Mouse (Mus musculus): ENCODE measurements around the gene Serpina16.
A peak's percentile ranks its signal among the peaks of the same experiment; 100 is the strongest.

Serpina16 gene

DNA sequence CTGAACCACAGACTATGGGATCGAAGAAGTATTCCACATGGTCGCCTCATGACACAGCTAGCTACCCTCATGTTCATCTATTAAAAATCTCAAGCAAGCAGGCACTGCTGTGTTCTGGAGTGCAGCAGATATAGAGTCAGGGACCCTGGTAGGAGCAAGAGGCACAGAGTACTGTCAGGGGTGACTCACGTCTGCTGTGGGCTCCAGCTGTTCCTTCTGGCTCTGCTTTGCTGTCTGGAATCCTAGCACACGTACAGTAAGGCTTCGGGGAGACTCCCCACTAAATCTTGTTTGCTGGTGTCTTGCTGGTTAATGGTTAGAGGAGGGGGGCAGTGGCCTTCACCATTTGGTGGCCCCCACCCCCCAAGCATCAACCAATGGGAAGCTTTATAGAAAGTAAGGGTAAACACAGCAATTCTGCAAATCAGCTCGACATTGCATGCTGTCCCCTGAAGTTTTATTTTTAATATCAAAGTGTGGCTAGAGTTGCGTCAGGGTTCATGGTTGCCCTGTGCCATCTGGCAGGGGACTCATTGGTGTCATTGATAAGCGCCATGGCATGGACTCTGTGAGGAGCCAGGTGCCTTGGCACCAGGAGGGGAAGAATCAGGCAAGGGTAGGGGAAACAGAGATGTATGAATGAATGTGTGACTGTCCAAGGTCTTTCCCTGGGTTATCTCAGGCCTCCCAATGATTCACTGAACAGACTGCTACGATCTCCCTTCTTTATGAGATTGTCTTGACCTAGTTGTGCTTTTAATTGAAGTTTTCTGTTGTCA lies 18.9 kb downstream of the Serpina16 start, which contains the start of gene Serpina6:
TSS of gene Serpina6 (minus strand) at position 365 of the 779 bp plus-strand sequence.
- no peak for DNase-seq

DNA sequence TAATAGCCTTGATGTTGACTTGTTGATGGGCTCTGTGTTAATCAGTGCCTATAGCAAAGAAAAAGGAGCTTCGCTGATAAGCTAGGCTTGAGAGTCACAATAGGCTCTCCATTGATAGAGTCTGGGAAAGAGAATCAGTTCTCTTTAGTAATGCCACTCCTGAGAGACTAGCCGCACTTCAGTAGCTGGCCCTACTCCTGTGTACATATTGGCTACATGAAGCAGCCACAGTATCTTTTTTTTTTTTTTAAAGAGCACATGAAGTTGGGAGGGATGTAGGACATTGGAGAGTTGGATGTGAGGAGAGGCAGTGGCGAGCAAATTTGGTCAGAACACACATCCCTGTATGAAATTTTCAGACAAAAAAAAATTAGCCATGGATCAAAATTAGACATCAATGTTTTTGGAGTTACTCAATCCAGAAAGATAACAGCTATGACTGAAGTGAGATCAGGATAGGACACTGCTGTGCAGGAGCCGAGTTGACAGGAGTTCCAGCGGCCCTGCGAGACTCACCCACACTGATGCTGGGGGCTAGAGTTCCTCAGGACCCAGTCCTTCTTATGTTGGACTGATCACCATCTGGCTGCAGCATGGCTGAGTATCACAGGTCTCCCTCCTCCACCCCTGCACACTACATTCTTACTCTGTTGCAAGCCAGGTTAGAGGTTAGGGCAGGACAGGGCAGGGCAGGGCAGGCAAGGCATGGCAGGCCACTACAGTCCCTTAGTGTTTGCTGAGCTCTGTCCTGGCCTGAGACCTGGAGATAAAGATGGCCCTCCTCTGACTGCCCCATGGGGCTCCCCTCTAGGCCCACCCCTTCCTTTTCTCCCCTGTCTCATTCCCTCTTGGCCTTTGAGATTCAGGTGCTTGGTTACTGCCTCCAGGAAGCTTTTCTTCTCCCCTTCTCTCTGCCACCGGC lies 20.6 kb downstream of the Serpina16 start:
- no peak for DNase-seq

- no peak for DNase-seq
Measured at GRCm38 (mm10) chr12:103653836-103654235, 22.1 kb downstream of the Serpina16 start.

- DNase-seq: no peak
Measured at GRCm38 (mm10) chr12:103646314-103646713, 29.6 kb downstream of the Serpina16 start.

DNA sequence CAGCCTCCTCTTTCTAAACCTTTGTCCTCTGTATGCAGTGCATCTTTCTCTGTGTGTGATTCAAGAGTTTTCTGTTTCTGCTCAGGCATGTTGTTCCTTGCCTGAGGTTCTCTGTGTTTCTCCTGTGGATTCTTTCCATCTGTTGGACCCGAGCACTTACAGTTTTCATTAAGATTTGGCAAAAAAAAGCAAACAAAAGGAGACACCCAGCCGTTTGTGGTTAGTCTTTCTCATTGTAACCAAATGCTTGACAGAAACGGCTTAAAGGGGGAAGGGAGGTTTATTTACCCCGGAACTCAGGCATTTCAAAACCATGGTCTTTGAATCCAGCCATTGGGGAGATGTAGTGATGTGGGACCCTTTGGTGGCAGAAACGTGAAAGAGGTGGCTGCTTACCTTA lies 31.3 kb downstream of the Serpina16 start:
- no peak for DNase-seq

- DNase-seq: no peak
Measured at GRCm38 (mm10) chr12:103643818-103644217, 32.1 kb downstream of the Serpina16 start.

GRCm38 (mm10) chr12:103643336-103643735 lies 32.6 kb downstream of the Serpina16 start:
- DNase-seq: peak; percentile 60 to 65

DNA sequence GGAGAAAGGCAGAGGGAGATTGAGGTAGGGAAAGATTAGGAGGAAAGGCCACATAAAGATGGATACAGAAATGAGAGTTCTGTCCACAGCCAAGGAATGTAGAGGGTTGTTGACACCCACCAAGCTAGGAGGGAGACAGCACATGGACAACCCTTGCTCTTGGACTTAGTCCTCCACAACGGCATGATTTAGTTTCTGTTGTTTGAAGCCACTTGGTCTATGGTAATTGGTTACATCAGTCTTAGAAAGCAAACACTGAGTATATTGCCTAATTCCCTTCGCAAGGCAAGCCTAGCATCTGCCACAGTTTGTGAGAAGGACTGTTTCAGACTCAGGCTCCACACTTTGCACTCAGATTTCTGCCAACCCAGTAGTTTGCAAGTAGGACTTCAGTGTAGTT lies 40.1 kb downstream of the Serpina16 start:
- DNase-seq: no peak

DNA sequence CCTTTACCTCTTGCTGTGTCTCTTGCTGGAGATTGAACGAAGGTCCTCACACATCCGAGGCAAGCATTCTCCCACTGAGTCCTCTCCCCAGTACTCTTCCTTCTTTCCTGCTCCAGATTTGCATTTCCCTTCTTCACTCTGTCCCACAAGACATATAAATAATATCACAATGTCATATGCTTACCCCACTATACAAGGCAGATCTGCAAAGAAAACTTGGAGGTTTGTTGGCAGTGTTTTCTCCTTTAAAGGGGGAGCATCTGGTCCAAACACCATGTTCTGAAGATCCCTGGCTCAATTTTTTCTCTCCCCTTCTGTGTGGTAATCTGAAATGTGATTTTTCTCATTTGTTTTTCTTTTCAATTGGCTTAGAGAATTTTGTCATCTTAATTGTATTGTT lies 41.5 kb downstream of the Serpina16 start:
- DNase-seq: no peak

DNA sequence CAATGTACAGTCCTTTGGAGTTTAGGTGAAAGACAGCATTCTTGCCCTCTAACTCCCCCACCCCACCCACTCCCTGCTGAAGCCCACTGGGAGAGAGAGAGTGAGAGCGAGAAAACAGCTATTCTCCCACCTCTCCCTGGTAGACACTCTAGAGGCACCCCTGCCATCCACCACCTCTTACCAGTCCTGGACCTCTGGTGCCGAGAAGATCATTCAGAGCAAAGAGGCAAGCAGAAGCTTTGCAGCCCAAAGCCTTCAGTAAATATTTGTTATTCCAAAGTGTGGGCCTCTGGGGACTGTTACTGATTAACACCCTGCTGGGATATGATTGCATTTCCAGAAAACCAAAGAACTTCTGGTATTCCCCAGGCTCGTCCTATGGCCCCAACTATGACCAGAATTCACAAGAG lies 44.7 kb downstream of the Serpina16 start, which contains the start of gene Serpina10:
TSS of gene Serpina10 (minus strand) at position 242 of the 410 bp plus-strand sequence.
- no peak for DNase-seq

All from B cell, adult 2 months (primary cell).